Mouse (Mus musculus) ES-Bruce4 (cell line): ENCODE measurements around the gene Gm9999. TPM values are rescaled to one million over a fixed set of nuclear protein-coding genes. Genes with fewer than 3 reads are reported as not detected.

Source experiments
- H3K27ac ChIP-seq: 2 replicates; pipeline ENCODE4 v1.5.1; 2012; ENCODE audit warnings: low read length, inconsistent platforms; ENCODE audit not compliant: insufficient read depth
- H3K27me3 ChIP-seq: 2 replicates; pipeline ENCODE4 v1.6.1; 2012; ENCODE audit warnings: mild to moderate bottlenecking, low read length, inconsistent platforms; ENCODE audit not compliant: control insufficient read depth, poor library complexity, insufficient read depth, severe bottlenecking
- H3K36me3 ChIP-seq: 2 replicates; pipeline ENCODE4 v1.6.1; 2012; ENCODE audit warnings: inconsistent platforms, mild to moderate bottlenecking, low read length, moderate library complexity; ENCODE audit not compliant: control insufficient read depth, poor library complexity, insufficient read depth, severe bottlenecking
- H3K4me1 ChIP-seq: one replicate; pipeline ENCODE4 v1.8.1; 2011; ENCODE audit warnings: low read length; ENCODE audit not compliant: control insufficient read depth, insufficient read depth
- H3K4me3 ChIP-seq: 2 replicates; pipeline ENCODE4 v1.5.1; 2011; ENCODE audit warnings: low read depth, mild to moderate bottlenecking, low read length
- H3K9ac ChIP-seq: 2 replicates; pipeline ENCODE4 v1.6.1; 2012; ENCODE audit warnings: low read depth, mild to moderate bottlenecking, inconsistent platforms; ENCODE audit not compliant: poor library complexity, severe bottlenecking
- H3K9me3 ChIP-seq: replicated peaks from 2 replicates; pipeline ENCODE4 v1.6.1; 2012; ENCODE audit warnings: mild to moderate bottlenecking, low read length, inconsistent platforms; ENCODE audit not compliant: control insufficient read depth, poor library complexity, insufficient read depth, severe bottlenecking
- CTCF ChIP-seq: IDR thresholded peaks from one replicate; pipeline ENCODE4 v1.8.1; 2011; ENCODE audit warnings: low read depth, low read length
- EP300 ChIP-seq: IDR thresholded peaks from 2 replicates; pipeline ENCODE4 v1.6.1; 2011; ENCODE audit warnings: low read depth, low read length; ENCODE audit not compliant: insufficient read depth
- POLR2A ChIP-seq: IDR thresholded peaks from one replicate; pipeline ENCODE4 v1.8.1; 2011; ENCODE audit warnings: low read length; ENCODE audit not compliant: insufficient read depth
- polyA plus RNA-seq: library from polyadenylated mRNA; stranded (reverse); fragments of >200 nt; gene quantifications from 2 replicates; pipeline ENCODE4 v1.2.4, GENCODE M21; 2011; ENCODE audit warnings: low read depth; ENCODE audit not compliant: missing spikeins, insufficient read depth, insufficient read length

Gm9999 gene
- polyA plus RNA-seq = not detected in 2 replicates

DNA sequence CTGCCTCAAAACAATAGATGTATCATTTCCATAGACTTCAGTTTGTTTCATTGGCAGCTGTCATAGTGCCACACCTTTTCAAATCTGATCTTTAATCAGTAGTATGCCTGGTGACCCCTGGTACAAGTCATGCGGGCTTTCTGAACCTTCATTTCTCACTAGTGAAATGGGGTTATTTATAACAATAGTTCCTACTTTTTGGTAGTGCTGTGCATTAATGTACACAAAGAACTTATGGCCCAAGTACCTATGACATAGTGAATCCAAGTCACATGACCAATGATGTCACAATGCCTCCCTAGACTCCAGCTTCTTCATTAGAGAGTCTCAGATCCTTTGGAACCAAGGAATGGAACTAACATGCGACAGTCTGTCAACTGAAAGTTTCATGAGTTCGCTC is at the start of gene Gm9999:
Gene Gm9999, plus strand, starts transcription at position 301 of the 400 bp plus-strand sequence.
- H3K9ac ChIP-seq = no peak within 1 kb of the TSS
- no peaks in the 10 kb centered on the region for H3K27me3 ChIP-seq
- H3K4me1 ChIP-seq = no peaks in the 10 kb centered on the region
- H3K27ac ChIP-seq = no peak within 1 kb of the TSS
- H3K4me3 ChIP-seq = no peak within 1 kb of the TSS
- H3K36me3 ChIP-seq = no peaks in the 10 kb centered on the region
- no peaks in the 10 kb centered on the region for H3K9me3 ChIP-seq
- TF ChIP-seq CTCF (no peak), EP300 (no peak), POLR2A (no peak)

DNA sequence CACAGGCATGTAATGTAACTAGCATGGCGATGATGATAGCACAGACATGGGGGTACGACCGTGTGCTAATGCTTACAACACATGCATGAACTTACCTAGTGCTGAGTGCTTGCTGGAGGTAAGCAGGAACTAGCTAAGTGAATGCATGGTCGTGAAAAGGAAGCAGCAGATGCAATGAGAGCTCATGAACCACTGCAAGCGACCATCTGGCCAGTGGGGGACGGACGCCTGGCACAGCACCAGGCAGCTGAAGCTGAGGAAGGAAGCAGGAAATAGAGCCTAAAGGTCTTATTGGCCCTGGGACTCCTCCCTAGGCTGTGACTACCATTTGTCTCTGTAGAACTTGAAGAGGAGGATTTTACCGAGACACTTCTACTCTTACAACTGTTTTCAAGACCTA is 48.6 kb upstream of the Gm9999 start:
- Histone ChIP-seq H3K9ac (no peak overlapping the region), H3K36me3 (peaks cover 21% of the 10 kb centered on the region), H3K4me1 (no peaks in the 10 kb centered on the region), H3K4me3 (no peak overlapping the region), H3K9me3 (no peaks in the 10 kb centered on the region), H3K27me3 (no peaks in the 10 kb centered on the region), H3K27ac (no peak overlapping the region)
- TF ChIP-seq POLR2A (no peak), CTCF (no peak), EP300 (no peak)

GRCm38 (mm10) chr7:46935847-46936246 is 47.5 kb upstream of the Gm9999 start:
- no peak overlapping the region for H3K27ac ChIP-seq
- TF ChIP-seq CTCF (no peak), POLR2A (no peak), EP300 (no peak)
- H3K36me3 ChIP-seq = peaks cover 21% of the 10 kb centered on the region
- H3K9me3 ChIP-seq = no peaks in the 10 kb centered on the region
- no peak overlapping the region for H3K4me3 ChIP-seq
- no peak overlapping the region for H3K9ac ChIP-seq
- H3K27me3 ChIP-seq = no peaks in the 10 kb centered on the region
- no peaks in the 10 kb centered on the region for H3K4me1 ChIP-seq

DNA sequence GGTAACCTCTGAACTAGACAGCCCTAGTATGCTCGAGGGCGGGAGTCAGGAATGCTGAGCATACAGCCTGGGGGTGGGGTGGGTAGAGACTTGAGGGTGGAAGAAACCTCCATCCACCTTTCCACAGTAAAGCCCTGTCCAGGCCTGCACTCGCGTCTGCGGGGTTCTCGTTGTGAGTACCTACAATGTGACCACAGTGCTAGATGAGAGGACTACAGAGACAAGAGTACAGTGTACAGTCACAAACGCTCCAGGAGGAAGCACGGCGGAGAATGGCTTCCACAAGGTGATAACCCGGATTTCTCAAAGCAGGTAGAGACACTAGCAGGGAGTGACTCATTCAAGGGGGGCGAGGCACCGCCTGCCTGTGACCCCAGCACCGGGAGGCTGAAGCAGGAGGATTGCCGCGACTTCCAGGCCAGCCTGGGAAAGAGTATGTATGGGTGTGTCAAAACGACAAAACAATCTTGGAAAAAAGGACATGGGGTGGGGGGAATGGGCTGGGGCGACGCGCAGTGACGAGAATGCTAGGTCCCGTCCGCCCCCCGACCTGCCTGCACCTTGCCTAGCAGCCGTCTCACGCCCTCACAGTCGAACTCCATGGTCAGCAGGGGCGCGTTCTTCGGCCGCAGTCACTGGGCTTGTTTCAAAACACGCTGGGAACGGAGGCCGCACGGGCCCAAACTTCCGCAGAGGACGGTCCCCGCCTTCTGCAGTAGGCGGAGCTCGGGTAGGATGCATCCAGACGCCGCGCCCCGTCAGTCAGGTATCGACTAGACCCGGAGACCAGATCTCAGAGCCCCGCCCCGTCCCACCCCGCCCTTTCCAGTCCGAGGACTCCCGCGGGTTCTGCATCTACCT is 25.3 kb upstream of the Gm9999 start, which contains the start of gene Uevld:
Gene Uevld, minus strand, starts transcription at position 697 of the 861 bp plus-strand sequence.
- peak within 1 kb of the TSS; percentile 31 for H3K27ac ChIP-seq
- peaks cover 2% of the 10 kb centered on the region for H3K4me1 ChIP-seq
- TF ChIP-seq EP300 (peak; percentile 75; the same call in 1 of the 2 replicates), POLR2A (peak; percentile 64), CTCF (no peak)
- H3K9me3 ChIP-seq = no peaks in the 10 kb centered on the region
- peak within 1 kb of the TSS; percentile 88 for H3K4me3 ChIP-seq
- H3K9ac ChIP-seq = peak within 1 kb of the TSS; percentile 63
- peaks cover 17% of the 10 kb centered on the region for H3K36me3 ChIP-seq
- H3K27me3 ChIP-seq = no peaks in the 10 kb centered on the region

DNA sequence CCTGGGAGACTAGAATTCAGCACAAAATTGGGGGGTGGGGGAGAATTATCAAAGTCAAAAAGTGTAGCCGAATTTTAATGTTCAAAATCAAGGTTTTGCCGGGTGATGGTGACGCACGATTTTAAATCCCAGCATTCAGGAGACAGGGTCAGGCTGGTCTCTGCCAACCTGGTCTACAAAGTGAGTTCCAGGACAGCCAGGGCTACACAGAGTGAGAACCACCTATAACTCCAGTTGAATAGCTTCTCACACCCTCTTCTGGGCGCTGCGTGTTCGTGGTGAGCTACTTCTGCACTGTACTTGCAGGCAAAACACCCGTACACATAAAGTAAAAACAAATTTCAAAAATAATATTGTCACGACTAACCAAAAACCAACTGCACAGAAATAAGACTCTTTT is 24.5 kb upstream of the Gm9999 start:
- H3K27ac ChIP-seq = no peak overlapping the region

DNA sequence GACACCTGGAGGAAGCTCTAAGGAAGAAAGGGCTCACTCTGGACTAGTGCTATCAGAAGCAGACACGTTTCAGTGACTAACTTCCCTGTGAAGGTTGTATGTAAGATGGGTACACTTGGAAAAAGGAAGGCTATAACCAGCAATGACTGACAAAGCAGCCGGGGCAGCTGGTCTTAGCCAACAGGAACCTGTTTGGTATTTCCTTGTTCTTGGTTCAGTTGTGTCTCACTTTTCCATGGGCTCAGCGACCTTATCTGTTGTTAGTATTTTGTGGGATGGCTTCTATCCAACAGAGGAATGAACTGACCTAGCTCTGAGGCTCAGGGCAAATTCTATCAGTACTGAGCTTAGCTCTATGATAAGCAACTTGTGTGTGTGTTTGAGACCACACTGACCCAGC is 22.4 kb upstream of the Gm9999 start:
- Histone ChIP-seq H3K9ac (no peak overlapping the region), H3K4me3 (no peak overlapping the region), H3K36me3 (no peaks in the 10 kb centered on the region), H3K9me3 (no peaks in the 10 kb centered on the region), H3K27me3 (no peaks in the 10 kb centered on the region), H3K4me1 (peaks cover 2% of the 10 kb centered on the region), H3K27ac (no peak overlapping the region)
- TF ChIP-seq CTCF = no peak
- TF ChIP-seq POLR2A = no peak
- TF ChIP-seq EP300 = no peak

More for the DNA sequence above, 24.5 kb upstream of the Gm9999 start:
- peaks cover 2% of the 10 kb centered on the region for H3K4me1 ChIP-seq
- TF ChIP-seq POLR2A = no peak
- TF ChIP-seq EP300 = no peak
- no peak for TF ChIP-seq CTCF
- H3K36me3 ChIP-seq = peaks cover 10% of the 10 kb centered on the region
- no peaks in the 10 kb centered on the region for H3K27me3 ChIP-seq
- no peak overlapping the region for H3K4me3 ChIP-seq
- H3K9ac ChIP-seq = no peak overlapping the region
- H3K9me3 ChIP-seq = no peaks in the 10 kb centered on the region
